Mouse (Mus musculus): ENCODE results near the gene Cox7a1. TPM values are rescaled to one million over a fixed set of nuclear protein-coding genes. Genes with fewer than 3 reads are reported as not detected.
A peak's percentile ranks its signal among the peaks of the same experiment; 100 is the strongest.
"Not testable (repeated sequence)": the region's sequence is repeated elsewhere in the genome, so short reads cannot be mapped to it uniquely, and the experiment has no call there.

The Cox7a1 gene
- total RNA-seq (2017) = not detected in 2 replicates

DNA sequence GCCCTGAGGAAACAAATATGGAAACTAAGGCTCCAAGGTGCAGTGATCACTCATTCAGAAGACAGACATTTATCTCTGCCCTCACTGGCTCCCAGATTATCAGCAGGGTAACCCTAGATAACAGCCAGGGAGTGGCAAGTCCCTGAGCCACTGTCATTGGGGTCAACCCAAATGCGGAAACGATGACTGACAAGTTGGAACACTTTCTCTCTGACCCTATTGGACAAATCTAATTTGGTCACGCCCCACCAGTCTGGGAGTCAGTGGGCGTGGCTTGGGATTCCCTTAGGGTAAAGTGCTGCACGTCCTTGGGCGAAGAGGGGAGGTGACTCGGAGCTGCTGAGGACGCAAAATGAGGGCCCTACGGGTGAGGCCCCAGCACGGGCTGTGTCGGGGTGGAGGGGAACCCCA, at the start of gene Cox7a1:
Gene Cox7a1 (plus strand): TSS at position 266 of the 411 bp plus-strand sequence.
- peak; percentile 73 for ATAC-seq (ENCODE audit: extremely low read depth, insufficient number of reproducible peaks, low FRiP score, poor library complexity, severe bottlenecking)

DNA sequence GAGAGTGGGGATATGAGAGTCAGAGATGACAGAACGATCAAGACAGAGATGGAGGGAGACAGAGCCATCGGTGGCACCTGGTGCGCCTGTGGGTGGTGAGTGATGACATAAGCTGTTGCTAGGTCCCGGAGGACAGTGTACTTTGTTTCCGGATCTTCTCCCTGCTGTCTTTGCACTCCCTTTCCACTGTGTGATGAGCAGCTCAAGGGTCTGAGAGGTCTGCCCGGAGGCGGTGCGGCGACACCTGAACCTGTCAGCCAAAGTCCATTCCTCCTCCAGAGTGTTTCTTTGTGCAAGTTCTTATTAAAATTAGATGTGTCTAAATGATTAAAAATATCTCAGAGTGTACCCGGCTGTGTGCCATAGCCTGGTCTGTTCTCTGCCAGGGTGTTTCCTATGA, 47.1 kb upstream of the Cox7a1 start:
- no peak for ATAC-seq (ENCODE audit: extremely low read depth, insufficient number of reproducible peaks, low FRiP score, poor library complexity, severe bottlenecking)

DNA sequence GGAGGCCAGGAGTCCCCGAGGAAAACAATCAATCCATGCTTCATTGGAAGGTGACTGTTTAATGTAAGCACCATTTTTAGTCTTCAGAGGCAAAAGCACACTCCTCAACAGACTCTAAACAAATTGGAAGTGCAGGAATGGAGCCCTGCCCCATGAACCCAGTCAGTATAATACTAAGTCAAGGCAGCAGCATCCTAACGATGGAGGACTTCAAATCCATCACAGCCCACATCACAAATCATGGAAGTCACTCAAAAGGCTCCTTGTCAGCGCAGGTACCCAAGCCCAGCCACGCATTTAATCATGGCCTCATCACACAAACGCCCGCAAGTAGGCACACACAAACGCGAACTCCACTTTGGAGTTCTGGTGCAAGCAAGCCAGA, 40.8 kb upstream of the Cox7a1 start:
- ATAC-seq (ENCODE audit: extremely low read depth, insufficient number of reproducible peaks, low FRiP score, poor library complexity, severe bottlenecking) = no peak

DNA sequence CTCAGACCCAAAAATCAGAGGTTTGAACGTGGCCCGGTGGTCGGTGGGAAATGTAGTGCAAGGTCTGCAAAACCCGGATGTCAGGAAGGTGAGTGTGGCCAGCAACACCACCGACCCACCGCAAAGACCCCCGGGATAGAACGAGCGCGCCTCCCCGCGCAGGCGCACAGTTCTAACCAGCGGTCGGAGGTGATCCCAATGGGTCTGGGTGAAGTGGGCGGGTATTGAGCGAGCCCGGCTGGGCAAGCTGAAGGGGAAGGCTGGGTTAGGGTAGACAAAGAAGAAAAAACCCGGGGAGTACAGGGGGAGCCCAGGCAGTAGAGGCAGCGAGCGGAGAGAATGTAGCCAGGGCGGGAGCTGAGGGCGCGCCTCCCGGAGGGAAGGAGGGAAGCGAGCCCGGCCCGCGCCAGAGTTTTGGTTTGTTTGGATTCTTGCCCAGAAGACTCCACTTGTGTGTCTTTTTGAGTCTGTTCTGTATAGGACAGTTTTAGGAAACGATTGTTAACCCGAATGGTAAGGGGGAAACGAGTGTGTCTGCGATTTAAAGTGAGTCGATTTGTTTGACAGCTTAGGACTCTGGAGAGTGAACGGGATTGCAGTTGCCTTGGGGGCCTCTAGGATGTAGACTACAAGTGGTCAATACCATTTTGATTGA, 40.3 kb upstream of the Cox7a1 start:
- ATAC-seq (ENCODE audit: extremely low read depth, insufficient number of reproducible peaks, low FRiP score, poor library complexity, severe bottlenecking) = peak; percentile 13; the same call in 1 of the 2 replicates

DNA sequence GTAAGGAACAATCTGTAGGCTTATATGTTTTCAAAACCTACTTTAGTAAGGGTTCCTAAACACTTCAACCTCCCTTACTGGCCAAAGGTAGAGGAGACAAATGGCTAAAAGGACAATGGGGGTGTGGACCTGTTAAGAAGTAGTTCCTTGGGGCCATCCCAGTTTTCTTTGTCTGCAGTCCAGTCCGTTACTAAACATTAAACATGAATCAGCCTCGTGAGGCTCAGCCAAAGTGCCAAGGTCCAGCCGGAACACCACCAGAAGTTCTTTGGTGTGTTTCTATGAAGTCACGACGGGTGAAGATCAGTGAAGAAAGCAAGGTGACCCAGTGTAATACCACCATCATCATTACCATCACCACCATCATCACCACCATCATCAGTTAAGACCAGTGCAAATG, 36.9 kb upstream of the Cox7a1 start:
- no peak for ATAC-seq (ENCODE audit: extremely low read depth, insufficient number of reproducible peaks, low FRiP score, poor library complexity, severe bottlenecking)

DNA sequence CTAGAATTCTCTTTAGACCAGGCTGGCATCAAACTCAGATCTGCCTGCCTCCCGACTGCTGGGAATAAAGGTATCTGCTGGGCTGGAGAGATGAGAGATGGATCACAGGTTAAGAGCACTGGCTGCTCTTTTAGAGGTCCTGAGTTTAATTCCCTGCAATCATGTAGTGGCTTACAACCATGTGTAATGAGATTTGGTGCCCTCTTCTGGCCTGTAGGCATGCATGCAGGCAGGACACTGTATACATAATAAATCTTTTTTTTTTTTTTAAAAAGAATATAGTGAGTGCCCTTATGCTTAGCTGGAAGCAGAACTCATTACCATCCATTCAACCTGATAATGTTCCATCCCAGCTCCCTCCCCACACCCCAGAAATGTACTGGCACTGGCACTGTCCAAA, 29.9 kb upstream of the Cox7a1 start:
- ATAC-seq (ENCODE audit: extremely low read depth, insufficient number of reproducible peaks, low FRiP score, poor library complexity, severe bottlenecking) = no peak

DNA sequence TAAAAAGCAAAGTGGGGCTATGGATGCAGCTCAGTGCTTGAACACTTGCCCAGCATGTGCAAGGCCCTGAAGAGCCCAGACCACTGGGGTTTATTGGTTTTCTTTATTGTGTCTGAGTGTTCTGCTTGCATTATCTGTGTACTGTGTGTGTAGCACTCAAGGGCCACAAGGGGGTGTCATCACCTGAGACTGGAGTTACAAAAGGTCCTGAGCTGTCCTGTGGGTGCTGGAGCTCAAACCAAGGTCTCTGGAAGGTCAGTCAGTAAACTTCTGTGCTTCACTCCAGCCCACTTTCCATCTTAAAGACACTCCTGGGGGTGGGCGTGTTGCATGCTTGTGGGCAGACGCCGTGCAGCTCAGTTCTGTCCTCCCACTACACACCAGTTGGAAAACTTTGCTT, 28.4 kb upstream of the Cox7a1 start:
- no peak for ATAC-seq (ENCODE audit: extremely low read depth, insufficient number of reproducible peaks, low FRiP score, poor library complexity, severe bottlenecking)

DNA sequence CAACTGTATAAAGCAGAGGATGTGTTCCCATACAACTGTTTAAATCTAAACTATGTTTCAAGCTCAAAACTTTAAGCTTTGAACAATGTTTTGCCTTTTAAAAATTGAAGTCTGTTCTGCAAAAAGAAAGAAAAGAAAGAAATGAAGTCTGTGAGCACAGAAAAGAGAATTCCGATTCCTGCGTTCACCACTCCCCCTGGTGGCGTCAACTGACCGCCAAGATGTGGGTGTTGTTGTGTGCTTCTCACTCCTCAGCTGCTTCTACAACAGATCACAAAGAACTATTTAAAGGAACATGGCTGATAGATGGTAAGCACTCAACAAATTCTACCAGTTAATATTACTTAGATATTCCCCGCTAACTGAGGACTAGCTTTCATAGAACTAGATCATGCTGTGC, 20.8 kb upstream of the Cox7a1 start:
- ATAC-seq (ENCODE audit: extremely low read depth, insufficient number of reproducible peaks, low FRiP score, poor library complexity, severe bottlenecking) = no peak

DNA sequence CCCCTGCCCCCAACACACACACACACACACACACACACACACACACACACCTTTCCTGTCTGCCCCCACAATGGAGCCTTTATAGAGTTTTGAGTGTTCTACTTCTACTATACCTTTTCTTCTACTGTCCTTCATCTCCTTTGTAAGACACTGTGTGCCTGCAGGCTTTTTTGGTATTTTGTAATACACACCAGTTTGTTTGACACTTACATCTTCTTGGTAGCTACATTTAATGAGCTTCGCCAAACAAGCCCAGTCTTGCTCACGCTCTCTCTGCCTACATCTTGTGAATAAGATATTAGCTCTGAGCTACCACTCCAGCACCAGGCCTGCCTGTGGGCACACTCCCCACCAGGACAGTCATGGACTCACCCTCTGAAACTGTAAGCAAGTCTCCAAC, 19.2 kb upstream of the Cox7a1 start:
- no peak for ATAC-seq (ENCODE audit: extremely low read depth, insufficient number of reproducible peaks, low FRiP score, poor library complexity, severe bottlenecking)

DNA sequence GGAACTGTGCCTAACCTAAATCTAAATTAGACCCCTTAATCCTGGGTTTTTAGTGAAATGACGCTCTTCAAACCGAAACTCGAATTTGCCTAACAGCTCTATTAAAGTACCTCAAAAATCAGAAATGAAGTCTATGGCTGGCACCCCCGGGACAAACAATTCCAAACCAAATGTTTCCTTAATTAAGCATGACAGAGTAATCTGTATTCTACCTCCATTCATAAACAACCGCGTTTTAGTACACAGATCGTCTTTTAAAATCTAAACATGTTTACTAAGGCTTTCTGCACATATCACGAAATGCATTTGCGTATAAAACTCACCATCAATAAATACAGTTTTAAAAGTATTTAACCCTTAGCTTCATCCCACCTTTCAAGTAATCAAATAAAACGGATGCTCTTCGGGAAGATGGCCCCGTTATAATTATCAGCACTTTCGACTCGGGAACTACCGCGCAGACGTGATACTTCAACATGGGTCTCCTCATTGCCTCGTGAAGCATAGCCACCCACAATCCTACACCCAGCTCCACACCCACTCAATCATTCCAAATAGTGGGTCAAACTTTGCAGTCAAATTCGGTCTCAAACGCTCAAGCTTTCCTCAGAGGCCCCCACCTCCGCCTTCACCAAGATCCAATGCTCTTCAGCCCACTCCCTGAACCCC, 14.9 kb upstream of the Cox7a1 start:
- ATAC-seq (ENCODE audit: extremely low read depth, insufficient number of reproducible peaks, low FRiP score, poor library complexity, severe bottlenecking) = no peak

DNA sequence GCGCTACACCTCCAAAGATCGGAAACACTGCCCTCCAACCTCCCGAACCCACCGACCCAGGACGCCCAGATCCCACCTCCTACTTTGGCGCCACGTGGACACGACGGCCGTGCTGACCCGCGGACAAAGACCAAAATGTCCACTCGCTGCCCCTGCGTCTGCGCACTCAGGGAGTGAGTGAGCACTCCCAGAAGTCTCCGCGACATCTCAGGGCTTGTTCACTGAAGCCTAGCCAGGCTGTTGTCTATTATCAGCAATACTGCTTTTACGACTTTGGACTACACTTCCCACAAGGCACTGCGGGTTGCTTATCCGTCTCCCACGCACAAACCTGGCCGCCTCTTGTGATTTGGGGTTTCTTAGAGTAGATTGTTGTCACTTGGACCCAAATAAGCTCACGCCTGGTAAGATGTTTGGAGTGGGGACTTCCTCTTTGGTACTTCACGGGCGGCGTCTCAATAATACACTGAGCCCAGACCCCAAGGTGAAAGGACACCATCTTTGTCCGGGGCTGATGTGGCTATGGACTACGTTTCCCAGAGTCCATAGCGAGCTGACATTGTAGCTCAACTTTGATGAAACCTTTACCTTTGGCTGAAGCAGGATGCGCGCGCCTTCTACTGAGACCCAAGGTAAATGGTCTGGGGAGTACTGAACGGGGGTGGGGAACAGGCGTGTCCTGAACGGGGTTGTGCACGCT, 14.2 kb upstream of the Cox7a1 start, which contains the start of gene Zfp146:
Gene Zfp146 (minus strand): TSS at position 168 of the 700 bp plus-strand sequence.
- peak; percentile 94 for ATAC-seq (ENCODE audit: extremely low read depth, insufficient number of reproducible peaks, low FRiP score, poor library complexity, severe bottlenecking)

DNA sequence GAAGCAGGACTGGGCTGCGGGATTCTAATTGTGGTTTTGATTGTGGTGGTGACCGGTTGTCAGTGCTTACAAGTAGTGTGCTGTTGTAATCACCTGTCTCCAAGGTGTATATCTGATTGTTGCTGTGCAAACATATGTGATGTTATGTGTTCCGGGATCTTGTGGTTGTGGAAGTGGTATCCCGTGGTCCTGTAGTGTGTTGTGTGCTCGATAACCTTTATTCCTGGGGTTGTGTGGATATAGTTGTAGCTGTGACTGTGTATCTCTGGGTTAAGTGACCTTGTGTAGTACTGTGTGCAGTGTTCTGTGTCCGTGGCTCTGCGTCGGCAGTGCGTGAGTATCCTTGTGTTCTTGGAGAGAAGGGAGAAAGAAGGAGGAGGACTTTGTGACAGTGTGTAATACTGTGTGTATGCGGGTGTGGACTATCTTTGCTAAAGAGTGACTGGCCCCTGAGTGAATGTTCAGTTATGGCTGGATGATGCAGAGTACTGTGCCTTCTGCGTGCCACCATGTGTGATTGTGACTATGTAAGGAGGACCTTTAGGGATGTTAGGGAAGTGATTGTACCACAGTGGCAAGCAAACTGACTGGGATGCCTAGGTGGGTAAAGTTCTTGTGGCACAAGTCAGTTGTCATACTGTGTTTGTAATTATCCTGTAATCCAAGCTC, 13.5 kb upstream of the Cox7a1 start:
- no peak for ATAC-seq (ENCODE audit: extremely low read depth, insufficient number of reproducible peaks, low FRiP score, poor library complexity, severe bottlenecking)

DNA sequence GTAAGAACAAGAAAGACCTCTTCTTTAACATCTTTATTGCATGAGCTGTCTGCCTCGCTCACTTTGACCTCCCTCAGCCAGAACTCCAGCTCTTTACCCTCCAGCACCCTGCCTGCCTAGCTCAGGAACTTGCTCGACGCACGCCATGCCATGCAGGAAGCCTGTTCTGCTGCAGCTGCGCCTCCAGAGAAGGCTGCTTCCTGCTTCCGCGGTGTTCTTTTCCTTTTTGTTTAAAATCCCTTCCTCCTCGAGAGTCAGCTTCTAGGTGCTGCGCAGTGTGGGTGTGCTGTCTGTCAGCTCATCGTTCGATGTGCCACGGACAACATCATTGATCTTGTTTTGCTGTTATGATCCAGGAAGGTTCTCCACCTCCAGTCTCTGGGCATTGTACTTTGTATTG, 7.5 kb upstream of the Cox7a1 start:
- no peak for ATAC-seq (ENCODE audit: extremely low read depth, insufficient number of reproducible peaks, low FRiP score, poor library complexity, severe bottlenecking)

DNA sequence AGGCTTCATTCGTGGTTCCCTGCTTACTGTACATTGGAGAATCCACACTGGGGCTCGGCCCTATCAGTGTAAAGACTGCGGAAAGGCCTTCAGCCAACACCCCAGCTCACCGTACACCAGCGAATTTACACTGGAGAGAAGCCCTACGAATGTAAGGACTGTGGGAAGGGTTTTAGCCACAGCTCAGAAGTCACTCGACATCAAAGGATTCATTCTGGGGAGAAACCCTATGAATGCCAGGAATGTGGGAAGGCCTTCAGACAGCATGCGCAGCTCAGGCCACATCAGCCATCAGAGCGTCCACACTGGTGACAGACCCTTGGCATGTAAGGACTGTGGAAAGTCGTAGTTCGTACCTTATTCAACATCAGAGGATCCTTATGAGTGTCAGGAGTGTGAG, 5.7 kb upstream of the Cox7a1 start:
- no peak for ATAC-seq (ENCODE audit: extremely low read depth, insufficient number of reproducible peaks, low FRiP score, poor library complexity, severe bottlenecking)

DNA sequence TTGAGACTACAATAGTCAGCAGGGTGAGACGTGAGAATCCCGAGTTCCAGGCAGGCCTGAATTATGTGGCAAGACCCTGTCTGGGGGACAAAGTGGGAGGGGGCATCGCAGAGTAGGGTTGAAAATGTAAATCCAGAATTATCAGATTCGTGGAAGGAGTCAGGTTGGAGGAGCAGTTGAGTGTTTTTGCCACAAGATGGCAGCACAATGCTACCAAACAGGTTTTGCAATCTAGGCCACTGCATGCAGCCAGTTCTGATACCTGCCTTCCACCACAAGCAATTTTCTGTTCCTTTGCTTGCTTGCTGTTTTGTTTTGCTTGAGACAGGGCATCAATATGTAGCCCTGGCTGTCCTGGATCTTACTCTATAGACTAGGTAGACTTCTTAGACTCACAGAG, 2.6 kb upstream of the Cox7a1 start:
- peak; percentile 74 for ATAC-seq (ENCODE audit: extremely low read depth, insufficient number of reproducible peaks, low FRiP score, poor library complexity, severe bottlenecking)

DNA sequence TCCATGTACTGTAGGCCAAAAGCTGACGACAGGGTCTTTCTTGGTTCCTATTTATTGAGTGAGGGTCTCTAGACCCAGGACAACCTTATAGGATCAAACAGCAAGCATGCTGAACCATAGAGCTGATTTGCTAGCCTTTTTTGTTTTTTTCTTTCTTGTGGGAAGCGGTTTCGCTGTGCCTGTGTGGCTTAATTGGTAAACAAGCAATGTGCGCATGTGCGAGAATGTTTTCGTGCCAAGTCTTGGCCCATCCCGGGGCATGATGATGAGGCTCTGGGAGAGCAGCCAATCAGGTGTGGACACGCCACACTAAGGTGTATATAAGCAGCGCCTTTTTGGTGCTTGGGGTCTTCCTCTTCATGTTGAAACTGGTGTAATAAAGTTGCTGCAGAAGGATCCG, 2.0 kb upstream of the Cox7a1 start:
- ATAC-seq (ENCODE audit: extremely low read depth, insufficient number of reproducible peaks, low FRiP score, poor library complexity, severe bottlenecking) = not testable (repeated sequence)

DNA sequence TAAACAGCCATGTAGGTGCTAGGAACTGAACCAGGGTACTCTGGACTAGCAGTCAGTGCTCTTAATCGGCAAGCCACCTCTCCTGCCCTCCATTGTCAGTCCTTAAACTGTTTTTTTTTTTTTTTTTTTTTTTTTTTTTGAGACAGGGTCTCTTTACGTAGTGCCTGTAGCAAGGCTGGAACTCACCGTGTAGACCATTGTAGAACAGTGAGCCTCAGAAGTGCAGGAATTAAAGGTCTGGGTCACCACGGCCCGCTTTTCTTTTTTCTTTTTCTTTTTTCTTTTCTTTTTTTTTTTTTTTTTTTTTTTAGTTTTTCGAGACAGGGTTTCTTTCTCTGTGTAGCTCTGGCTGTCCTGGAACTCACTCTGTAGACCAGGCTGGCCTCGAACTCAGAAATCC, 755 bp upstream of the Cox7a1 start:
- ATAC-seq (ENCODE audit: extremely low read depth, insufficient number of reproducible peaks, low FRiP score, poor library complexity, severe bottlenecking) = not testable (repeated sequence)

DNA sequence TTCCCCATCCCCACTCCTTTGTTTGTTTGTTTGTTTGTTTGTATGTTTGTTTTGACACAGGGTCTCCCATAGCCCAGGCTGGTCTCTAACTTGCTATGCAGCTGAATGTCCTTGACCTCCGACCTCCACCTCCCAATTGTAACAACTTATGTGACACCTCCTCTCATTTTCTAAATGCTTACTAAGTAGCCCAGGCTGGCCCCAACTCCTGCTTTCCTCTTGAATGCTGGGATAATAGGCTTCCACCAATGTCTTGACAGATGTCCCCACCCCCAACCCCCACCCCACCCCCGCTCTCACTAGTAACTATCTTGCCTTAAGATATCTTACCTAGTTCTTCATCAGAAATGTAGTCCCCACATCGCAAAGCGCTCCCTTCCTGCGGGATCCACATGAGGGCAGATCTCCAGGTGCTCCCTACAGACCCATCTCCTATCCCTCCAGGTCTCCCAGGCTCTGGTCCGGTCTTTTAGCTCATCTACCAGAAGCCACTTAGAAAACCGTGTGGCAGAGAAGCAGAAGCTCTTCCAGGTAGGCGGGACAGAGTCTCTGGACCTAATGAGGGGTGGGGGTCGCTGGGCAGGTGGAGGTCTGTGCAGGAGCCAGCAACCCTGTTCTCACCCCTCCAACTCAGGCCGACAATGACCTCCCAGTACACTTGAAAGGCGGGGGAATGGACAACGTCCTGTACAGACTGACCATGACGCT, 851 bp downstream of the Cox7a1 start:
- ATAC-seq (ENCODE audit: extremely low read depth, insufficient number of reproducible peaks, low FRiP score, poor library complexity, severe bottlenecking) = no peak
